In genomic region chr10:127195328-127196129, GRCm38 (mm10) we compare ENCODE assay signal across 8 mouse cellular contexts. TPM values are rescaled to one million over a fixed set of nuclear protein-coding genes. Genes with fewer than 3 reads are reported as not detected.
DNase-seq lines count a peak whose midpoint lies in the region; ATAC-seq and TF ChIP-seq lines count a peak whose summit lies in the region.

Gene Dtx3 (minus strand): TSS chr10:127195728.

- H3ac ChIP-seq in myocyte (ENCODE audit: control insufficient read depth, insufficient read length): peak within 1 kb of the TSS; percentile 75

- ATAC-seq in intestine, embryonic 15.5 days: peak; percentile 64
- peak; percentile 9; the same call in 1 of the 2 replicates for ATAC-seq in limb, embryonic 15.5 days (ENCODE audit: insufficient number of reproducible peaks, low FRiP score, low TSS enrichment, low read depth)

- H3K36me3 ChIP-seq in intestine, embryonic 15.5 days: peaks cover 9% of the 10 kb centered on the region; the same call in 1 of the 2 replicates
- H3K36me3 ChIP-seq in limb, embryonic 15.5 days: peaks cover 43% of the 10 kb centered on the region
- no peaks in the 10 kb centered on the region for H3K36me3 ChIP-seq in myocyte (ENCODE audit: control insufficient read depth, insufficient read depth)

- H3K9me3 ChIP-seq in intestine, embryonic 15.5 days: no peaks in the 10 kb centered on the region
- no peaks in the 10 kb centered on the region for H3K9me3 ChIP-seq in limb, embryonic 15.5 days

- H3K79me2 ChIP-seq in myocyte (ENCODE audit: control insufficient read depth, insufficient read depth): peaks cover 2% of the 10 kb centered on the region

- no peaks in the 10 kb centered on the region for H3K27me3 ChIP-seq in intestine, embryonic 15.5 days (replicated peaks)
- H3K27me3 ChIP-seq in limb, embryonic 15.5 days: no peaks in the 10 kb centered on the region
- no peaks in the 10 kb centered on the region for H3K27me3 ChIP-seq in myocyte (ENCODE audit: control insufficient read depth, insufficient read depth, insufficient read length)

- H3K4me2 ChIP-seq in intestine, embryonic 15.5 days (replicated peaks): peak within 1 kb of the TSS; percentile 93
- H3K4me2 ChIP-seq in limb, embryonic 15.5 days: peak within 1 kb of the TSS; percentile 69
- H3K4me2 ChIP-seq in myocyte (ENCODE audit: low read depth): peak within 1 kb of the TSS; percentile 99

- peak within 1 kb of the TSS; percentile 84 for H3K9ac ChIP-seq in intestine, embryonic 15.5 days
- H3K9ac ChIP-seq in limb, embryonic 15.5 days: peak within 1 kb of the TSS; percentile 86

- H3K4me1 ChIP-seq in intestine, embryonic 15.5 days (replicated peaks): peaks cover 21% of the 10 kb centered on the region; the same call in 1 of the 2 replicates
- peaks cover 45% of the 10 kb centered on the region for H3K4me1 ChIP-seq in limb, embryonic 15.5 days

- peak within 1 kb of the TSS; percentile 92 for H3K27ac ChIP-seq in intestine, embryonic 15.5 days
- peak within 1 kb of the TSS; percentile 97 for H3K27ac ChIP-seq in limb, embryonic 15.5 days

- H3K4me3 ChIP-seq in intestine, embryonic 15.5 days (replicated peaks): peak within 1 kb of the TSS; percentile 92
- peak within 1 kb of the TSS; percentile 95 for H3K4me3 ChIP-seq in limb, embryonic 15.5 days
- peak within 1 kb of the TSS; percentile 93 for H3K4me3 ChIP-seq in myocyte

- peak; percentile 62 for TF ChIP-seq POLR2A in myocyte (IDR thresholded peaks at IDR 0.05; ENCODE audit: insufficient read length, low read depth)

- peak; percentile 43 for DNase-seq in urinary bladder, postnatal 14 days (ENCODE audit: low spot score)
- no peak for DNase-seq in urinary bladder, postnatal 25 days (ENCODE audit: low spot score)
- DNase-seq in cerebellum, postnatal 36 days: peak; percentile 50 to 59
- DNase-seq in gastrocnemius, postnatal 4 days (ENCODE audit: low spot score in 2 of 2): peak in 1 of 2 experiments; percentile 51
- DNase-seq in T-cell, adult 2 months (ENCODE audit: low spot score): no peak

- WGBS in intestine, embryonic 15.5 days: under 1% methylated on average over 41 of the region's 47 CpGs
- under 1% methylated on average over 41 of the region's 47 CpGs for WGBS in limb, embryonic 15.5 days

TF ChIP-seq in myocyte, 11 proteins besides CTCF, POLR2A, EP300 and RAD21:
- TF ChIP-seq USF1 (IDR thresholded peaks at IDR 0.05; ENCODE audit: low read depth) (peak; percentile 76), TCF12 (IDR thresholded peaks at IDR 0.05; ENCODE audit: insufficient read depth, poor library complexity, severe bottlenecking) (no peak)

RNA-seq across cellular contexts. Expression of gene Dtx3, which starts in this region (rescaled TPM):
- 10 to 100 TPM; 43.8 to 49.7 TPM for total RNA-seq in gastrocnemius, postnatal 4 days (2021)
- 70.6 and 75.4 TPM in 2 replicates for polyA plus RNA-seq in intestine, embryonic 15.5 days (2015; fragmentation: Nextera tagmentation; extraction: Ambion mirVana)
- 140 and 144 TPM in 2 replicates for polyA plus RNA-seq in limb, embryonic 15.5 days (2015; fragmentation: Nextera tagmentation; extraction: Ambion mirVana)
- polyA plus RNA-seq in myocyte (2012; fragmentation: generic; extraction: Trizol): 42.4 TPM

Comparison
In these comparisons a context has a peak if more than half of its experiments do, and no peak if none do; other contexts are left out.
1. DNase-seq: peak in urinary bladder, postnatal 14 days (single experiment) and cerebellum, postnatal 36 days (2 of 2); none in urinary bladder, postnatal 25 days (single experiment) and T-cell, adult 2 months (single experiment).
2. Peak in every context shown above with its lines, with median percentiles within 50 percentile points of each other: H3K4me2 ChIP-seq and H3K4me3 ChIP-seq.